Mouse (Mus musculus): ENCODE results near the gene Shpk. TPM values are rescaled to one million over a fixed set of nuclear protein-coding genes. Genes with fewer than 3 reads are reported as not detected.

Shpk gene
- polyA plus RNA-seq, 1 experiment from 2014 or later: 2.2 TPM

Other genes starting within 250 kb of the Shpk start
- gene Atp2a3, start 238.3 kb upstream of the Shpk start, polyA plus RNA-seq (2015; fragmentation: Nextera tagmentation; extraction: Ambion mirVana): 8.2 and 11.1 TPM in 2 replicates
- gene P2rx1, start 200.4 kb upstream of the Shpk start, polyA plus RNA-seq (2015; fragmentation: Nextera tagmentation; extraction: Ambion mirVana): 8.7 and 8.9 TPM in 2 replicates
- 0.79 and 0.90 TPM in 2 replicates for gene Camkk1, start 180.5 kb upstream of the Shpk start, polyA plus RNA-seq (2015; fragmentation: Nextera tagmentation; extraction: Ambion mirVana)
- 5.7 and 6.2 TPM in 2 replicates for gene Ncbp3, start 151.7 kb upstream of the Shpk start, polyA plus RNA-seq (2015; fragmentation: Nextera tagmentation; extraction: Ambion mirVana)
- gene Itgae, start 108.9 kb upstream of the Shpk start, polyA plus RNA-seq (2015; fragmentation: Nextera tagmentation; extraction: Ambion mirVana): 0.12 TPM in 2 replicates
- gene Haspin, start 61.2 kb upstream of the Shpk start, polyA plus RNA-seq (2015; fragmentation: Nextera tagmentation; extraction: Ambion mirVana): 13.8 and 15.6 TPM in 2 replicates
- 0.19 and 0.20 TPM in 2 replicates for gene P2rx5, start 39.0 kb upstream of the Shpk start, polyA plus RNA-seq (2015; fragmentation: Nextera tagmentation; extraction: Ambion mirVana)
- gene Emc6, start 22.4 kb upstream of the Shpk start, polyA plus RNA-seq (2015; fragmentation: Nextera tagmentation; extraction: Ambion mirVana): 97.4 and 98.5 TPM in 2 replicates
- gene Tax1bp3, start 22.4 kb upstream of the Shpk start, polyA plus RNA-seq (2015; fragmentation: Nextera tagmentation; extraction: Ambion mirVana): 32.1 and 34.8 TPM in 2 replicates
- gene Ctns, start 418 bp upstream of the Shpk start, polyA plus RNA-seq (2015; fragmentation: Nextera tagmentation; extraction: Ambion mirVana): 6.2 and 7.6 TPM in 2 replicates
- gene Trpv1, start 34.8 kb downstream of the Shpk start, polyA plus RNA-seq (2015; fragmentation: Nextera tagmentation; extraction: Ambion mirVana): not detected in 2 replicates
- gene Trpv3, start 67.9 kb downstream of the Shpk start, polyA plus RNA-seq (2015; fragmentation: Nextera tagmentation; extraction: Ambion mirVana): 0.01 TPM in 1 of 2 replicates, not detected in the other
- gene Aspa, start 130.1 kb downstream of the Shpk start, polyA plus RNA-seq (2015; fragmentation: Nextera tagmentation; extraction: Ambion mirVana): 2.0 and 2.1 TPM in 2 replicates
- not detected in 2 replicates for gene Gm49340, start 130.3 kb downstream of the Shpk start, polyA plus RNA-seq (2015; fragmentation: Nextera tagmentation; extraction: Ambion mirVana)
- gene Spata22, start 130.3 kb downstream of the Shpk start, polyA plus RNA-seq (2015; fragmentation: Nextera tagmentation; extraction: Ambion mirVana): 1.2 and 2.7 TPM in 2 replicates
- not detected in 2 replicates for gene Olfr20, start 151.3 kb downstream of the Shpk start, polyA plus RNA-seq (2015; fragmentation: Nextera tagmentation; extraction: Ambion mirVana)
- not detected in 2 replicates for gene Olfr376, start 171.8 kb downstream of the Shpk start, polyA plus RNA-seq (2015; fragmentation: Nextera tagmentation; extraction: Ambion mirVana)
- not detected in 2 replicates for gene Olfr1, start 200.2 kb downstream of the Shpk start, polyA plus RNA-seq (2015; fragmentation: Nextera tagmentation; extraction: Ambion mirVana)
- not detected in 2 replicates for gene Olfr378, start 229.0 kb downstream of the Shpk start, polyA plus RNA-seq (2015; fragmentation: Nextera tagmentation; extraction: Ambion mirVana)